Mouse (Mus musculus) erythroblast, embryonic 14.5 days (primary cell): ENCODE data around the gene Mbnl2. TPM values are rescaled to one million over a fixed set of nuclear protein-coding genes. Genes with fewer than 3 reads are reported as not detected.

Source experiments
- H3K27me3 ChIP-seq: 2 replicates; pipeline ENCODE4 v1.6.1; 2012; ENCODE audit warnings: inconsistent platforms; ENCODE audit not compliant: control insufficient read depth
- H3K36me3 ChIP-seq: 2 replicates; pipeline ENCODE4 v1.6.1; 2012; ENCODE audit warnings: mild to moderate bottlenecking, inconsistent platforms; ENCODE audit not compliant: control insufficient read depth
- H3K4me1 ChIP-seq: 2 replicates; pipeline ENCODE4 v1.6.1; 2012; ENCODE audit warnings: inconsistent platforms; ENCODE audit not compliant: control insufficient read depth
- H3K4me3 ChIP-seq: replicated peaks from 2 replicates; pipeline ENCODE3; 2012; ENCODE audit warnings: moderate library complexity, mild to moderate bottlenecking, inconsistent platforms
- H3K9me3 ChIP-seq: 2 replicates; pipeline ENCODE4 v1.6.1; 2012; ENCODE audit warnings: low read length, inconsistent platforms, mixed read lengths; ENCODE audit not compliant: control insufficient read depth
- GATA1 ChIP-seq: IDR thresholded peaks from 2 replicates; pipeline ENCODE4 v1.6.1; 2012; ENCODE audit warnings: low read length, inconsistent platforms, mixed read lengths
- TAL1 ChIP-seq: IDR thresholded peaks from 3 replicates; pipeline ENCODE4 v1.6.1; 2012; ENCODE audit warnings: low read length, inconsistent platforms, mixed read lengths
- polyA plus RNA-seq: library from polyadenylated mRNA; stranded (reverse); fragments of >175 nt; gene quantifications from 2 replicates; pipeline ENCODE4 v1.2.3, GENCODE M21; 2012

Mbnl2 gene
- polyA plus RNA-seq, 1 experiment = 0.18 TPM

DNA sequence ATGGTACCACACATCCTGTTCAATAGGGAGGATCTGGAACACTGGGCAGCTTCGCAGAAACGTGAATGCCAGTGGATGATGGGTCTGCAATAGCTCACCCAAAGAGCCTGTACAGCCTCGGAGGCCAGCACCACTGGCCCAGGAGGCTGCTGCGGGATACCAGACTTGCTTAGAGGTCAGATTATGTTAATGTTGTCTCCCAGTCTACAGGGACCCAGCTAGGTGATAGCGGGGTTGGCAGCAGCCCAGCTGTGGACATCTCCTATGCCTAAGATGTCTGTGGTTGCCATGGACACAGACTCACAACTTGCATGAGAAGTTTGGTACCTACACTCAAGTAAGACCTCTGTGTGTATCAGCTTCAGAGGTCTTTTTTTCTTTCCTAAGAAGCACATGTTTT, 9.0 kb downstream of the Mbnl2 start:
- H3K36me3 ChIP-seq = no peaks in the 10 kb centered on the region; the same call in 1 of the 2 replicates
- no peaks in the 10 kb centered on the region for H3K27me3 ChIP-seq
- TF ChIP-seq TAL1 (no peak), GATA1 (no peak)
- no peak overlapping the region for H3K4me3 ChIP-seq
- H3K4me1 ChIP-seq = peaks cover 7% of the 10 kb centered on the region
- no peaks in the 10 kb centered on the region for H3K9me3 ChIP-seq

- H3K4me1 ChIP-seq = peaks cover 5% of the 10 kb centered on the region
- no peaks in the 10 kb centered on the region; the same call in 1 of the 2 replicates for H3K36me3 ChIP-seq
- H3K9me3 ChIP-seq = no peaks in the 10 kb centered on the region
- TF ChIP-seq GATA1 (no peak), TAL1 (no peak)
- no peak overlapping the region for H3K4me3 ChIP-seq
- H3K27me3 ChIP-seq = no peaks in the 10 kb centered on the region
Measured at GRCm38 (mm10) chr14:120287121-120287986, 11.9 kb downstream of the Mbnl2 start.

GRCm38 (mm10) chr14:120287987-120288275, 12.5 kb downstream of the Mbnl2 start:
- no peak for TF ChIP-seq GATA1
- TF ChIP-seq TAL1 = no peak
- peaks cover 5% of the 10 kb centered on the region for H3K4me1 ChIP-seq
- H3K9me3 ChIP-seq = no peaks in the 10 kb centered on the region
- no peak overlapping the region for H3K4me3 ChIP-seq
- no peaks in the 10 kb centered on the region for H3K27me3 ChIP-seq
- no peaks in the 10 kb centered on the region; the same call in 1 of the 2 replicates for H3K36me3 ChIP-seq

DNA sequence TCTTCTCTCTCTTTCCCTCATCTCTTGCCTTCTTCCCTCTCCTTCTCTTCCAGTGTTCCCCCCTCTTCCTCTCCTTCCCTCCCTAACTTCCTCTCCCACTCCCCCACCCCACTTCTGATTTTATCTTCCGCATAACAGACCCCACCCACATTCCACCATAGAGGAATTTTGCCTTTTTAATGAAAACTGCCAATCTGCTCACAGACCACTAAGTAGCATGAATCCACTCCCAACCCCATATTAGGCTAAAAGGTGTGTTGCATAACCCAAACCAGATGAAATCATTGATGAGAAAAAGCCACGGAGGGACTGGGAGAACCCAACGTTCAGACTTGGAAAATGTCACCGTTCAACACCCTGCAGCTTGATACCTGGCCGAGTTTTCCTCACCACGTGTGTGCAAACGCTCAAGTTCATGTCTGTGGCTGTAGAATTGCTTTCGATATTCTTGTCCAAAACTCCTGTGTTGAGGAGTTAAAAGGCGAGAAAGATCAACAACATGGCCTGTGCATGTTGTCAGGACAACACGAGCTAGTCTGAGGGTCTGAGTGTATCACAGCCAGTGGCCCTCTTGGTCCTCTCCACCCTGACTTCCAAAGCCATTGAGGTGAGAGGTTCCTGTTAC, 13.0 kb downstream of the Mbnl2 start:
- no peak for TF ChIP-seq TAL1
- TF ChIP-seq GATA1 = no peak
- peaks cover 5% of the 10 kb centered on the region for H3K4me1 ChIP-seq
- H3K36me3 ChIP-seq = no peaks in the 10 kb centered on the region; the same call in 1 of the 2 replicates
- H3K4me3 ChIP-seq = no peak overlapping the region
- no peaks in the 10 kb centered on the region for H3K9me3 ChIP-seq
- H3K27me3 ChIP-seq = no peaks in the 10 kb centered on the region

GRCm38 (mm10) chr14:120289065-120289464, 13.6 kb downstream of the Mbnl2 start:
- H3K9me3 ChIP-seq = no peaks in the 10 kb centered on the region
- TF ChIP-seq TAL1 (no peak), GATA1 (no peak)
- peaks cover 5% of the 10 kb centered on the region for H3K4me1 ChIP-seq
- no peaks in the 10 kb centered on the region; the same call in 1 of the 2 replicates for H3K36me3 ChIP-seq
- no peaks in the 10 kb centered on the region for H3K27me3 ChIP-seq
- H3K4me3 ChIP-seq = no peak overlapping the region

DNA sequence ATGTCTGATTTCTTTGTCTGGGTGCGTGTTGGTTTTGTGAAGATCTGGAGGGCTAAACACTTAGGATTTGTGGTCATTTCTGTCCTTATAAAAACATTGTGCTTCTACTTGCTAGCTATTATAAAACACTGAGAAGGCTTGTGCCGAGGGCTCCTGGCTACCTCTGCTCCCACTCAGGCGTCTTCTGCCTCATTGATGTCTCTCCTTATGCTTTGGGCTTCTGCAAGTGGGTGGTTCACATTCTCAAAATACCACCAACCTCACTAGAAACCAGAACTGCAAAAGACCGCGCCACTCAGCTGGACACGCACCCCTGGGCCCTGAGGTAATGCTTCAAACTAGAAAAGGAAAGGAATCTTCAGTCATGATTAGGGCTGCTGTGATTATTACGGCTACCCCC, 14.1 kb downstream of the Mbnl2 start:
- H3K4me3 ChIP-seq = no peak overlapping the region
- H3K9me3 ChIP-seq = no peaks in the 10 kb centered on the region
- TF ChIP-seq GATA1 (no peak), TAL1 (no peak)
- H3K27me3 ChIP-seq = no peaks in the 10 kb centered on the region
- no peaks in the 10 kb centered on the region; the same call in 1 of the 2 replicates for H3K36me3 ChIP-seq
- H3K4me1 ChIP-seq = peaks cover 5% of the 10 kb centered on the region

- Histone ChIP-seq H3K4me1 (peaks cover 5% of the 10 kb centered on the region), H3K4me3 (no peak overlapping the region), H3K27me3 (no peaks in the 10 kb centered on the region), H3K9me3 (no peaks in the 10 kb centered on the region), H3K36me3 (no peaks in the 10 kb centered on the region; the same call in 1 of the 2 replicates)
- TF ChIP-seq TAL1 (no peak), GATA1 (no peak)
Measured at GRCm38 (mm10) chr14:120291226-120291757, 15.8 kb downstream of the Mbnl2 start.

DNA sequence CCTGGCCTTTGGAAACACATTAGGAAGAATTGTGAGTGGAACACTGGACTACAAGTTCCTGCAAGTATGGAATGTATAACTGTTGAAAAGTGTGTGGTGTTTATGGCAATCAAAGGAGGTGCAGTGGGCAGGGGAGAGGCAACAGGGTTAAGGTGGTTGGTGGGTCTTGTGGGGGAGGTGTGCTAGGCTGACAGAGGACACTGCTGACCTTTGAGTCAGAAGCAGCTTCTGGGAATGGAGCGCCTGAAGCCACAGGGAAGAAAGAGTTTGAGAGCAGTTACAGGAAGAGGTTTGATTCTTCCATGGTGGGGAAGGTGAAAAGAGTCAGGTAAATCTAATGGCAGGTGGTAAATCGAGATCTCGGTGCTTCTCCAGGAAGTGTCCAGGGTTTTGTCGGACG, 16.7 kb downstream of the Mbnl2 start:
- H3K36me3 ChIP-seq = no peaks in the 10 kb centered on the region; the same call in 1 of the 2 replicates
- TF ChIP-seq GATA1 (no peak), TAL1 (no peak)
- no peaks in the 10 kb centered on the region for H3K27me3 ChIP-seq
- H3K4me1 ChIP-seq = peaks cover 5% of the 10 kb centered on the region
- no peaks in the 10 kb centered on the region for H3K9me3 ChIP-seq
- no peak overlapping the region for H3K4me3 ChIP-seq

GRCm38 (mm10) chr14:120292617-120293195, 17.2 kb downstream of the Mbnl2 start:
- Histone ChIP-seq H3K27me3 (no peaks in the 10 kb centered on the region), H3K4me3 (no peak overlapping the region), H3K9me3 (no peaks in the 10 kb centered on the region), H3K36me3 (no peaks in the 10 kb centered on the region; the same call in 1 of the 2 replicates), H3K4me1 (peaks cover 1% of the 10 kb centered on the region; the same call in 1 of the 2 replicates)
- TF ChIP-seq GATA1 (no peak), TAL1 (no peak)
